Mouse (Mus musculus): ENCODE data around the gene Kcnb1. TPM values are rescaled to one million over a fixed set of nuclear protein-coding genes. Genes with fewer than 3 reads are reported as not detected.

Gene Kcnb1
- polyA plus RNA-seq, 1 experiment from 2014 or later: 1.6 TPM

Other genes starting within 250 kb of the Kcnb1 start
- 115 and 130 TPM in 2 replicates for gene Stau1, start 193.9 kb downstream of the Kcnb1 start, polyA plus RNA-seq (2016; fragmentation: Nextera tagmentation; extraction: Ambion mirVana)
- 42.0 and 50.1 TPM in 2 replicates for gene Ddx27, start 175.0 kb downstream of the Kcnb1 start, polyA plus RNA-seq (2016; fragmentation: Nextera tagmentation; extraction: Ambion mirVana)
- 9.4 and 9.7 TPM in 2 replicates for gene Znfx1, start 127.1 kb downstream of the Kcnb1 start, polyA plus RNA-seq (2016; fragmentation: Nextera tagmentation; extraction: Ambion mirVana)
- gene Ptgis, start 50.4 kb upstream of the Kcnb1 start, polyA plus RNA-seq (2016; fragmentation: Nextera tagmentation; extraction: Ambion mirVana): 9.1 and 13.0 TPM in 2 replicates
- gene B4galt5, start 159.0 kb upstream of the Kcnb1 start, polyA plus RNA-seq (2016; fragmentation: Nextera tagmentation; extraction: Ambion mirVana): 19.3 and 20.2 TPM in 2 replicates
- 24.2 and 24.3 TPM in 2 replicates for gene Slc9a8, start 231.6 kb upstream of the Kcnb1 start, polyA plus RNA-seq (2016; fragmentation: Nextera tagmentation; extraction: Ambion mirVana)

All from hindbrain, embryonic 12.5 days (tissue).